Mouse (Mus musculus): ENCODE measurements around the gene Ssna1.
"Not testable (repeated sequence)": the region's sequence is repeated elsewhere in the genome, so short reads cannot be mapped to it uniquely, and the experiment has no call there.

The Ssna1 gene

DNA sequence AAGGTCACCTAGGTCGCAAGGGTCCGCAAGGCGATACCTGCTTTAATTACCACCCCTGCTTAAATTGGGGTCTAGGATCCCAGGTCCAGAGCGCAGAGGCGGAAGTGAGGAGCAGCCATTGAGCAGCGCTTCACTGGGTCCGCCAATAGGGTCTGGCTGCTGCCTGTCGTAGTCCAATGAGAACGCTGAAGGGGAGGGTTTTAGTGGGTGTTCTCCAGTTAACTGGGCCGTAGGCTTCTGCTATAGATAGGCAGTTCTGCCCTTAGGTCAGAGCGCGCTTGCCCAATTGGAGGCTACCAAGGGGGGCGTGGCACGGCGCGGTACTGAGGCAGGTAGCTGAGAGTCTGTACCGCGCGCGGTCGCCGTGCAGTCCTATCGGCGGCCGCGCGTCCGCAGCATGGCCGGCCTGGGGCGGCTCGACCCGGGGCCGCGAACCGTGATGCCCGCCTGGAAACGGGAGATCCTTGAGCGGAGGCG is 9.9 kb downstream of the Ssna1 start, which contains the start of gene Tprn:
Gene Tprn (plus strand): TSS at position 328 of the 477 bp plus-strand sequence.
- peak; percentile 98 for DNase-seq (ENCODE audit: low read depth, low spot score)

DNA sequence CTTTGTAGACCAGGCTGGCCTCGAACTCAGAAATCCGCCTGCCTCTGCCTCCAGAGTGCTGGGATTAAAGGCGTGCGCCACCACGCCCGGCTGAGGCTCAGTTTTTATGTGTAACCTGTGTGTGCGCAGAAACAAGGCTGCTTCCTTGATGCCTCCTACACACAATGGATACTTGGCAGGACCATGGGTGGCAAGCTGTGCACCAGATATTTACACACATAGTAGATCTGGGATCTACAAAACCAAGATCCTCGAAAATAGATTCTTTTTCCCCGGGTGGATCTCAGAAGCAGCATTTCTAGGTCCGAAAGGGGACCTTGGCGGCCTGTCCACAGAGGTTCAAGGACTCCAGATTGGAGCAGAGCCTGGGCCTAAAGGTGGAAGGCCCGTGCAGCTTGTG is 10.4 kb downstream of the Ssna1 start:
- DNase-seq (ENCODE audit: low read depth, low spot score), result no peak

GRCm38 (mm10) chr2:25258887-25259286 is 13.4 kb downstream of the Ssna1 start:
- no peak for DNase-seq (ENCODE audit: low read depth, low spot score)

- not testable (repeated sequence) for DNase-seq (ENCODE audit: low read depth, low spot score)
Measured at GRCm38 (mm10) chr2:25257250-25257649, 15.0 kb downstream of the Ssna1 start.

- DNase-seq (ENCODE audit: low read depth, low spot score), result peak; percentile 75
Measured at GRCm38 (mm10) chr2:25256443-25257109, 15.7 kb downstream of the Ssna1 start.

GRCm38 (mm10) chr2:25255284-25255779 is 16.9 kb downstream of the Ssna1 start, which contains the start of gene Tmem203:
Gene Tmem203 (plus strand): TSS chr2:25255439.
- peak; percentile 90 for DNase-seq (ENCODE audit: low read depth, low spot score)

- DNase-seq (ENCODE audit: low read depth, low spot score), result peak; percentile 40
Measured at GRCm38 (mm10) chr2:25252331-25252730, 19.9 kb downstream of the Ssna1 start.

GRCm38 (mm10) chr2:25246183-25247072 is 25.8 kb downstream of the Ssna1 start, which contains the start of gene AL732309.1:
Gene AL732309.1 (minus strand): TSS chr2:25246863.
- DNase-seq (ENCODE audit: low read depth, low spot score), result no peak

- no peak for DNase-seq (ENCODE audit: low read depth, low spot score)
Measured at GRCm38 (mm10) chr2:25244144-25244543, 28.1 kb downstream of the Ssna1 start.

- DNase-seq (ENCODE audit: low read depth, low spot score), result no peak
Measured at GRCm38 (mm10) chr2:25243342-25243741, 28.9 kb downstream of the Ssna1 start.

GRCm38 (mm10) chr2:25242101-25242506 is 30.1 kb downstream of the Ssna1 start, which contains the start of the genes Rnf208 and Cysrt1:
Gene Rnf208 (plus strand): TSS chr2:25242255.
Gene Cysrt1 (minus strand): TSS chr2:25242452.
- no peak for DNase-seq (ENCODE audit: low read depth, low spot score)

DNA sequence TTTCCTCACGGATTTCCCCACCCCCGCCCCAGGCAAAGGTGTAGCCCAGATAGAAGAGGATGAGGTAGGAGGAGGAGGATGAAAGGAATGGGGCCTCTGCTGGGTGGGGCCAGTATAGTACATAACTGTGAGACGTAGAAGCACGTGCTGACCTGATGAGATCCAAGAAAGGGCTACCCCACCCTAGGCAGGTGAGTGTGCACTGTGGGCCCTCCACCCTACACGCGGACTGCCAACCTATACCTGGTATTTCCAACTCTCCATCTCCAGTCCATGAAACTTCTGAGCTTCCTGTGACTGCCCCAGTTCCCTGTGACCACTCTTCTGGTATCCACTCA is 30.8 kb downstream of the Ssna1 start:
- no peak for DNase-seq (ENCODE audit: low read depth, low spot score)

DNA sequence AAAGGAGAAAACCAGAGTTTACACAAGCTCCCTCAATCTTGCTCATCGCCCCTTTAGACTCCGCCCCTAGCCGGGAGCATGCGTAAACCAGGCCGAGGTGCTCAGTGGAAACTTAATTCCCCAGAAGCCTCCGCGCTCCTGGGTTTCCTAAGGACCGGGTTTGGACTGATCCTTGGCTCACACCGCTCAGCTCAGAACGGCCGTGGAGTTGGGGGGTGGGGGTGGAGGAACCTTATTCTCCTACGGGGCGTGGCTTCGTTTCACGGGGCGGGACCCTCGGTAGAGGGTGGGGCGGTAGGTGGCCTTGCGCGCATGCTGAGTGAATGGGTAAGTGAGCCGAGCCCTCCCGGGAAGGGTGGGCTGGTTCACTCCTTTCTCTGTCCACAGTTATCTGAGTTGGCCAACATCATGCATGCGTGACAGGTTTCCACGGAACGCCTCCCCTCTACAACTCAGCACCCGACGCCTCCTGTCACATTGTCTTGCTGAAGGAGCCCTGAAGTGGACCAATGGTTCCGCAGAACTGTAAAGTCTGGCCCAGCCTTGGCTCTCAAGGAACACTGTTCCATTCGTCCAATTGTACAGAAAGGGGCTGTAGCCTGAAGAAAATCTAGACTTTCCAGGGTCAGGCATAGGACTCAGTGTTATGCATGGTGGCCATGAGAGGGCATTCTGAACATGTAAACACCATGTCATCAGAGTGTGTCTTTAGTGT is 31.4 kb downstream of the Ssna1 start:
- no peak for DNase-seq (ENCODE audit: low read depth, low spot score)

- DNase-seq (ENCODE audit: low read depth, low spot score), result no peak
Measured at GRCm38 (mm10) chr2:25240310-25240709, 31.9 kb downstream of the Ssna1 start.

- DNase-seq (ENCODE audit: low read depth, low spot score), result no peak
Measured at GRCm38 (mm10) chr2:25239766-25240165, 32.5 kb downstream of the Ssna1 start.

DNA sequence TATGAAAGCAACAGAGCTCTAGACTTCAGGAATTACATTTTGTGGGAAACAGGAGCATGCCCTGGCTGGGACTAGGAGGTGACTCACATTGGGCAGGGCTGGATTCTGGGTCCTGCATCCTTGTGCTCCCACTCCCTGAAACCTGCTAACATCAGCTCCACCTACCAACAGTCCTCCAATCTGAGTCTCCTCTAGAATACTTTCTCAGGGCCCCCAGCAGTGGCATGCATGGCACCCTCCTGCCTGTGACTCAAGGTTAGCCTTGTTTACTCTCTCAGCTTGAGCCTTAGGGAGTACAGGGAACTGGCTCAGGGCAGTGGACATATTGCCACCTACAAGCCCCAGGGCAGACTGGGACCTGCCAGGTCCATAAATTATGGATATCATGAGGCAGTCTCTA is 34.1 kb downstream of the Ssna1 start:
- peak; percentile 38 for DNase-seq (ENCODE audit: low read depth, low spot score)

- DNase-seq (ENCODE audit: low read depth, low spot score), result no peak
Measured at GRCm38 (mm10) chr2:25237522-25237921, 34.7 kb downstream of the Ssna1 start.

DNA sequence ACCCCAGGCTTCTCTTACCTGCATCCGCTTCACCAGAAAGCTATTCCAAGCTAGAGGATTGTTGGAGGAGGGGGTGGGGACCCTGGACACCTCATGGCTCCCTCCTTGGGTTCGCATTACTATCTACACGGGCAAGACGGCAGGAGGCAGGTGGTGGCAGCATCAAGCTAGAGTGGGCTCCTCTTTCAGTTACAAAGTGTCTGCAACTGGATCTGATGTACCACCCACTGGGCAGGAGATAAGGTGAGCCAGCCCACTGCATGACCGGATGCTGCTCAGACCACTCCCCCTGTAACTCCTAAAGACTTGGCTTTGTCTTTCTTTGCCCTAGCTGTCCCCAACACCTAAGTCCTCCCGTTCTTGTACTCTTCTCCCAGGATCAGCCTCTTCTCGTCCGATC is 35.6 kb downstream of the Ssna1 start, which contains the start of gene Rnf224:
Gene Rnf224 (minus strand): TSS at position 174 of the 400 bp plus-strand sequence.
- no peak for DNase-seq (ENCODE audit: low read depth, low spot score)

DNA sequence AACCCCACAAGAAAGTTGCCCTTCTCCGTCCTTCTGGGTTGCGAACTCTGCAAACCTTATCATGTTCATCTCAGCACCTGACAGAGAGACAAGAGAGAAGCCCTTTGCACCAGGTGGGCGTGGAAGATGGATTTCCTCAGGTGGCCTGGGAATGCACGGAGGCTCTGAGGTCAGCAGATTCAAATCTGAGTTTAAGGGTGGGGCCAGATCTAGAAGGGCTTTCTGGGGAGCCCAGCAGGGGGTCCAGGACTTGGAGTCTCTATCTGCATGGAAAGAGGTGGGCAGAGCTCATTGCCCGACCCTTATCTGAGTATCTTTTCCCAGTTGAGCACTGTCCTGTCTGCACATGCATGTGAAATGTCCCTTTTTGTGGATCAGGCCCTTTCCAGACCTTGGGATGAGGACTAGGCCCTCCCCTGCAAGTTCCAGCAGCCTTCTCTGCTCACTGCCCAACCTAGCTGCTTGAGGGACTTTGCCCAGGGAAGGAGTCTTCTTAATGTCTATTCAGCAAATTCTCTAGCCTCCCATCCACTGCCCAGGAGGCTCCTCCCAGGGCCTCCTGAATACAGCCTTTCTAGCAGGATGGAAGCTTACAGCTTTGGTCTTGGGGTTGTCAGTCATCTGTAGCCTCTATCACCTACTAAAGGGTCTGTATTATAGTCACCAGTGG is 37.6 kb downstream of the Ssna1 start:
- DNase-seq (ENCODE audit: low read depth, low spot score), result no peak

DNA sequence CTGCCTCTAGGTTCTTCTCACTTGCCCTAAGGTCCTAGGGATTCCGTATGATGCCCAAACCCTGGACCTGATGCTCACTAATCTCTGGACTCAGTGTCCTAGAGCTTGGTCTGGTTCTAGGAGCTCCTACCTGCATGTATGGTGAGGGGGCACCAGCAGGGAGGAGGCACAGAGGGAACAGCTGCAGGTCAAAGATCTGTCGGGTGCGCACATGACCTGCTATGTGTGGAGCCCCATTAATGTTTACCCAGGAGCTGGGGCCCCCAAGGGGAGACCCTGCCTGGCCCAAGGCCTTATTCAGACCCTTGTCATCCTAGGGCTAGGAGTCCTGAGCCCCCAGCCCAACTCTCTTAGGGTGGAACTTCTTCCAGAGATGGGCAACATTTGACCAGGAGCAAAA is 38.2 kb downstream of the Ssna1 start, which contains the start of gene Slc34a3:
Gene Slc34a3 (minus strand): TSS at position 315 of the 400 bp plus-strand sequence.
- no peak for DNase-seq (ENCODE audit: low read depth, low spot score)

GRCm38 (mm10) chr2:25233421-25233820 is 38.8 kb downstream of the Ssna1 start:
- no peak for DNase-seq (ENCODE audit: low read depth, low spot score)

All from 3T3-L1 (cell line).